Mouse (Mus musculus) liver, postnatal 0 days (tissue): ENCODE measurements around the gene Als2cr12.

ENCODE experiments used
- CTCF ChIP-seq: sonication (generic); IDR thresholded peaks from 2 replicates; pipeline ENCODE4 v1.5.1; 2016; ENCODE audit warnings: antibody characterized with exemption, low read depth
- EP300 ChIP-seq: IDR thresholded peaks from 2 replicates; pipeline ENCODE4 v1.6.1; 2016; ENCODE audit warnings: antibody characterized with exemption, low read depth, mild to moderate bottlenecking

DNA sequence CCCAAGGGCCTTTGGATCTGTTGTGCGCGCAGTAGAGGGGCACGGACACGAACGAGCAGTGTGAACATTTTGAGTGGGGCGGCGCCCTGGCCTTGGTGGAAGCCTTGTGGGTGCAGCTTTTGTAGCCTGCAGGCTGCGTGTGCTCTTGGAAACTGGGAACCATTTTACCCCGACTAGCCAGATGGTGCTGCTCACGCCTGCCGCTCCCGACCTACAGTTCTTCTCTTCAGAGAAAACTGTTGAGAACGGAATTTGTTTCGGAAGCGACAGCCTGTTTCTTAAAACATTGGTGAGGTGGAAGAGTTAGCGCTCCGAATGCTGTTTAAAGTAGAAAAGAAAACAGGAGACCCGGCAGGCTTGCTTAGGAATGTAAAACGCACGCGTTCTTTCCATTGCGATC, 41.2 kb upstream of the Als2cr12 start:
- no peak for TF ChIP-seq CTCF
- no peak for TF ChIP-seq EP300
